Mouse (Mus musculus): ENCODE results near the gene Pip5kl1. TPM values are rescaled to one million over a fixed set of nuclear protein-coding genes. Genes with fewer than 3 reads are reported as not detected.

Gene Pip5kl1
- polyA plus RNA-seq, 1 experiment from 2014 or later = 17.8 TPM

DNA sequence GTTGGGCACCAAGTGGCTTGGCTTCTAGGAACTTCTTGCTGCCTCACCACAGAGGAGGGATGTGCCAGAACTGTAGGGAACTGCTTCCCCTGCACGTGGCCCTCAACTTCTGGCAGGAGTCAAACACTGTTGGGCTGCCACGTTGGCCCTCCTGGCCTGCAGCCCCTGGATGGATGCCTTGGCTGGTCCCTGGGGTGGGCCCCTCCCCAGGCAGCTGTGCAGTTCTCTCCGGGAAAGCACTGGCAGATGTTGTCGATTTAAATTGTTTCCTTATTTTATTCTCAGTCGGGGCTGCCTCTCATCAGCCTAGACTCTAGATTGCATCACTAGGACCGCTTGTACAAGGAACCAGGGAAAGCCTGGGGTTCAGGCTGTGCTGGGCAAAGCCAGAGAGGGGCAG lies 24.8 kb upstream of the Pip5kl1 start:
- no peak overlapping the region for H3K9ac ChIP-seq (replicated peaks)
- no peak for ATAC-seq (ENCODE audit: low FRiP score)
- no peaks in the 10 kb centered on the region for H3K27me3 ChIP-seq (replicated peaks)
- no peaks in the 10 kb centered on the region for H3K36me3 ChIP-seq
- H3K4me1 ChIP-seq = peaks cover 7% of the 10 kb centered on the region; the same call in 1 of the 2 replicates
- H3K4me3 ChIP-seq (replicated peaks) = no peak overlapping the region
- H3K4me2 ChIP-seq = no peak overlapping the region
- H3K9me3 ChIP-seq (replicated peaks) = no peaks in the 10 kb centered on the region
- no peak overlapping the region for H3K27ac ChIP-seq (replicated peaks)
- WGBS = 64% methylated on average over 6 of the region's 6 CpGs

DNA sequence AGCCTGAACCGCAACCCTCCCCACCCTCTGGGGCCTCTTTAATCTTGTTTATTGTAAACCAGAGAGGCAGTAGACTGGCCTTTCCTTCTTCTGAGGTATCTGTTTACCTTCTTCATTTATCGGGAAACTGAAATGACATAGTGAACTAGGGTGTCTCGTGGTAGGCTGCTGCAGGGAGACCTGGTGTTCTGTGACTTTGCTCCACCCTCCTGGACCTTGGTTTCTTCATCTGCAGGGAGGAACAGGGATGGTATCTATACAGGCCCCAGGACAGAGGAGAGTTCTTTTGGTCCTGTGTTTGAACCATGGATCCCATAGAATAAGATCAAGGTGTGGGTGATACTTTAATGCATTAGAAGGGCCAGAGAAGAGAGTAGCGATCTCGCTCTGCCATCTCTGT lies 23.4 kb upstream of the Pip5kl1 start:
- Histone ChIP-seq H3K27ac (replicated peaks) (no peak overlapping the region), H3K9me3 (replicated peaks) (no peaks in the 10 kb centered on the region), H3K36me3 (no peaks in the 10 kb centered on the region), H3K4me3 (replicated peaks) (no peak overlapping the region), H3K4me1 (peaks cover 15% of the 10 kb centered on the region), H3K27me3 (replicated peaks) (no peaks in the 10 kb centered on the region), H3K4me2 (no peak overlapping the region), H3K9ac (replicated peaks) (no peak overlapping the region)
- ATAC-seq (ENCODE audit: low FRiP score) = no peak
- WGBS = 85% methylated on average over 5 of the region's 5 CpGs

GRCm38 (mm10) chr2:32553592-32554148 lies 20.9 kb upstream of the Pip5kl1 start:
- 75% methylated on average over 7 of the region's 7 CpGs for WGBS
- Histone ChIP-seq H3K27me3 (replicated peaks) (no peaks in the 10 kb centered on the region), H3K36me3 (no peaks in the 10 kb centered on the region), H3K9ac (replicated peaks) (no peak overlapping the region), H3K4me3 (replicated peaks) (no peak overlapping the region), H3K4me1 (peaks cover 29% of the 10 kb centered on the region), H3K9me3 (replicated peaks) (no peaks in the 10 kb centered on the region), H3K27ac (replicated peaks) (no peak overlapping the region), H3K4me2 (no peak overlapping the region)
- ATAC-seq (ENCODE audit: low FRiP score) = no peak

DNA sequence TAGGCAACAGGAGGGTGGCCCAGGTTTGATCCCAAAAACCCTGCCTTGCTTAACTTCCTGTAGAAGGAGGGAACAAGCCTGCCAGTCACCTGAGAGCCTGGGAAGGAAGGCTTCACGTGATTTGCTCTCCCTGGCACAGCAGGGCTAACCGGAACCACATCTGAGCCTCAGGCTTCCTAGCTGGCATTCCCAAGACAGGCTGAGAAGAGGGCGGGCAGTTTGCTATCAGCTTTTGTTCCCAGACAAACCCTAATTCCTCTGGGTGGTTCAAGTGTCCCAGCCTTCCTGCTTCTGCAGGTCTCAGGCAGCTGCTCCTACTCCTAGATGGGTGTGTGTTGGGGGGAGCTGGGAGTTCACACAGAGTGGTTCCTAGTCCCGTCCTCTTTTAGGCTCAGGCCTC lies 19.1 kb upstream of the Pip5kl1 start:
- H3K4me3 ChIP-seq (replicated peaks) = no peak overlapping the region
- ATAC-seq (ENCODE audit: low FRiP score) = no peak
- no peaks in the 10 kb centered on the region for H3K27me3 ChIP-seq (replicated peaks)
- no peaks in the 10 kb centered on the region for H3K36me3 ChIP-seq
- no peak overlapping the region for H3K4me2 ChIP-seq
- peaks cover 34% of the 10 kb centered on the region for H3K4me1 ChIP-seq
- 37% methylated on average over 4 of the region's 4 CpGs for WGBS
- 0 out of 2 replicates have a peak overlapping the region, but pooled peaks have one; percentile 13 for H3K27ac ChIP-seq (replicated peaks)
- H3K9me3 ChIP-seq (replicated peaks) = no peaks in the 10 kb centered on the region
- no peak overlapping the region for H3K9ac ChIP-seq (replicated peaks)

DNA sequence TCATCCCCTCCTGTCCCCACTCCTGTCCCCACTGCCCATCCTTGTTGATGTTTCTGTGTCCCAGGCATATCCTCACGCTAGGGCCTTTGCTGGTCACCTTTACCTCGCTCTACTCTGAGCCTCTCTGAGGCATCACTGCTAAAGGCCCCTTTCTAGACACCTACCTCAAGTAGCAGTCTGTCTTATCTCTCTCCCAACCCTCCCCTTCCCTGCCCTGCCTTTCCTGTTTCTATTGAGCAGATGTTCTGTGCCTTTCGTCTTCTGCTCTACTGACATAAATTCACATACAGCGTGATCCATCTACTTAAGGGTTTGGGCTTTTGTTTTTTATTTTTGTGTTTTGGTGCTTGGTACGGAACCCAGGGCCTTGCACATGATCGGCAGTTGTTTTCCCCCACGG lies 18.6 kb upstream of the Pip5kl1 start:
- H3K36me3 ChIP-seq = no peaks in the 10 kb centered on the region
- H3K4me3 ChIP-seq (replicated peaks) = no peak overlapping the region
- H3K4me1 ChIP-seq = peaks cover 34% of the 10 kb centered on the region
- ATAC-seq (ENCODE audit: low FRiP score) = no peak
- H3K9ac ChIP-seq (replicated peaks) = no peak overlapping the region
- H3K4me2 ChIP-seq = no peak overlapping the region
- no peaks in the 10 kb centered on the region for H3K27me3 ChIP-seq (replicated peaks)
- no peaks in the 10 kb centered on the region for H3K9me3 ChIP-seq (replicated peaks)
- peak overlapping the region; percentile 28; the same call in 1 of the 2 replicates for H3K27ac ChIP-seq (replicated peaks)
- WGBS = 70% methylated on average over 7 of the region's 7 CpGs

GRCm38 (mm10) chr2:32559570-32559969 lies 15.0 kb upstream of the Pip5kl1 start:
- Histone ChIP-seq H3K9ac (replicated peaks) (no peak overlapping the region), H3K9me3 (replicated peaks) (no peaks in the 10 kb centered on the region), H3K27me3 (replicated peaks) (no peaks in the 10 kb centered on the region), H3K27ac (replicated peaks) (peak overlapping the region; percentile 68), H3K4me1 (peaks cover 34% of the 10 kb centered on the region), H3K36me3 (peaks cover 24% of the 10 kb centered on the region), H3K4me2 (peak overlapping the region; percentile 19; the same call in 1 of the 2 replicates), H3K4me3 (replicated peaks) (no peak overlapping the region)
- ATAC-seq (ENCODE audit: low FRiP score) = peak; percentile 78; the same call in 1 of the 2 replicates
- WGBS = 18% methylated on average over 5 of the region's 5 CpGs

DNA sequence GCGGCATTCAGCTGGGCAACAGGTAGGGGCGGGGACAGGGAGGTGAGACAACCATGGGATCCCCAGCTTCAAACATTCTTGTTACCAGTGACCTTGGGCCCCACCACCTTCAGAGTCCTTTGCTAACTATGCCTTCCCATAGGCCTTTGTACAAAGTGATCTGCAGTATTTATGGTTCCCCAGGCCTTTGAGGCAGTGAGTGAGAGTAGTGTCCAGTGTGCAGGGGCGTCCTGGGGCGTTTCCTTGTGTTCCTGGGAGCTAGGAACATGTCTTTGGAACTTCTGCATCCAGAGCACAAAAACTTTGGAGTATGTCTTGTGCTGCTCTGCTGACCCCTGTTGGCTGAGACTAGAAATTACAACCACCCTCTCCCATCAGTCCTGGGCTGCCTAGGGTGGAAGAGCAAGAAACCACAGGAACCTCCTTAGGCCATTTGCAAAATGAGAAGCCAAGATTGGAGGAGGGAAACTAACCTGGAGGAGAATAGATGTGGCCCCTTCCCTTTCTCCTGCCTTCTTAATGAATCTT lies 8.0 kb upstream of the Pip5kl1 start:
- Histone ChIP-seq H3K9ac (replicated peaks) (no peak overlapping the region), H3K4me2 (no peak overlapping the region), H3K4me3 (replicated peaks) (no peak overlapping the region), H3K4me1 (peaks cover 10% of the 10 kb centered on the region), H3K27me3 (replicated peaks) (no peaks in the 10 kb centered on the region), H3K27ac (replicated peaks) (no peak overlapping the region), H3K9me3 (replicated peaks) (no peaks in the 10 kb centered on the region), H3K36me3 (peaks cover 53% of the 10 kb centered on the region)
- no peak for ATAC-seq (ENCODE audit: low FRiP score)
- WGBS = 47% methylated on average over 4 of the region's 4 CpGs

DNA sequence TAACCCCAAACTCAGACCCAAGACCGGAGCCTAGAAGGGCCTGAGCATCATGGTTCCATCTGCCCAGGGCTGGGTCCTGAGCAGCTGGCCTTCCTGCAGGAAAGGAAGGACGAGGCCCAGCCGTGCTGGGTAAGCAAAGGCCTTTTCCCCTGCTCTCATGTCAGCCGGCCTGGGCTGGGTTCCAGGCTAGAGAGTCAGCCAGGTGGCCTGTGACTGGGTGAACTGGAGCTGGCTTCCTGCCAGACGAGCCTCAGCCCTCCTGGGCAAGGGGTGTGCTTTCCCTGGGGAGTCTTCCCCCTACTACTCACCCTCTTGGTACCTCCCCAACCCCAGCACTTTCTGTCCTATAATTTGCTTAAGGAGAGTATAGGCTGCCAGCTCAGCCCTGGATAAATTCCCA lies 6.4 kb upstream of the Pip5kl1 start:
- Histone ChIP-seq H3K36me3 (peaks cover 47% of the 10 kb centered on the region), H3K9ac (replicated peaks) (no peak overlapping the region), H3K4me3 (replicated peaks) (no peak overlapping the region), H3K27ac (replicated peaks) (no peak overlapping the region), H3K9me3 (replicated peaks) (no peaks in the 10 kb centered on the region), H3K27me3 (replicated peaks) (no peaks in the 10 kb centered on the region), H3K4me2 (no peak overlapping the region), H3K4me1 (peaks cover 22% of the 10 kb centered on the region)
- ATAC-seq (ENCODE audit: low FRiP score) = no peak
- 79% methylated on average over 5 of the region's 5 CpGs for WGBS

- no peak for ATAC-seq (ENCODE audit: low FRiP score)
- Histone ChIP-seq H3K9me3 (replicated peaks) (no peaks in the 10 kb centered on the region), H3K27me3 (replicated peaks) (no peaks in the 10 kb centered on the region), H3K27ac (replicated peaks) (no peak overlapping the region), H3K4me3 (replicated peaks) (no peak overlapping the region), H3K4me1 (peaks cover 22% of the 10 kb centered on the region), H3K4me2 (no peak overlapping the region), H3K9ac (replicated peaks) (no peak overlapping the region), H3K36me3 (peaks cover 41% of the 10 kb centered on the region)
- WGBS = 93% methylated on average over 3 of the region's 3 CpGs
These were observed 5.7 kb upstream of the Pip5kl1 start for GRCm38 (mm10) chr2:32568941-32569340.

DNA sequence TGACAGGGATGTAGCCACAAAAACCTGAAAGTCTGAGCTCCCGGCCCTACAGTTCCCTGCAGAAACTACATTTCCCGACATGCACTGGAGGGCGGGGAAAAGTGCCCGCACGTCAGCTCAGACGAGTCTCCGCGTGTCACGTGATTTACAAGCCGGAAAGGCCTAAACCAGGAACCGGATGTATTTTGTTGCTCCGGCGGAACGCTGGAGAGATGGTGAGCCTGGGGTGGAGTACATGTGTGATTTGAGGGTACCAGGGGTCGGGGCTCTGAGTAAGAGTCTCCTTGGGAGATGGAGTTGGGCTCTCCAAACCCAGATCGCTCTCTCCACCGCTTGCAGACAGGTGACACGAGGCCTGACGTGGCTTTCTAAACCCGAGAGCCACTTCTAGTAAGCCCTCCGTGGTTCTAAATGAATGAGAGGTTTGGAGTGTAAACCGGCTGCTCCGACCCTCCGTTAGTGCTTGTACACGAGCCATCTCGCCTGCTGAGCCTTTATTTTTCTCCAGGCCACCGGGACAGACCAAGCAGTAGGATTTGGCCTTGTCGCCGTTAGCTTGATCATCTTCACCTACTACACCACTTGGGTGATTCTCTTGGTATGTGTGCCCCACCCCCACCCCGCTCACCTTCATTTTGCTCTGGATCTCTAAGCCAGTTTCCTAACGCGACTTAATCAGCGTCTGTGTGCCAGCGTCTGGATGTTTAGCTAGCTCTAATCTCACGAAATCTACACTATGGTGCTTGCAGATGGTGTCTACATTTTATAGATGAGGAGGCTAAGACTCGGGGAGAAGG lies 3.7 kb upstream of the Pip5kl1 start, which contains the start of gene Dpm2:
Gene Dpm2 (plus strand): TSS at position 161 of the 797 bp plus-strand sequence.
- Histone ChIP-seq H3K36me3 (peaks cover 27% of the 10 kb centered on the region), H3K9me3 (replicated peaks) (no peaks in the 10 kb centered on the region), H3K27ac (replicated peaks) (peak within 1 kb of the TSS; percentile 61), H3K27me3 (replicated peaks) (no peaks in the 10 kb centered on the region), H3K4me2 (peak within 1 kb of the TSS; percentile 92), H3K4me3 (replicated peaks) (peak within 1 kb of the TSS; percentile 84), H3K4me1 (peaks cover 36% of the 10 kb centered on the region), H3K9ac (replicated peaks) (peak within 1 kb of the TSS; percentile 72)
- peak; percentile 84 for ATAC-seq (ENCODE audit: low FRiP score)
- WGBS = 3% methylated on average over 36 of the region's 36 CpGs

DNA sequence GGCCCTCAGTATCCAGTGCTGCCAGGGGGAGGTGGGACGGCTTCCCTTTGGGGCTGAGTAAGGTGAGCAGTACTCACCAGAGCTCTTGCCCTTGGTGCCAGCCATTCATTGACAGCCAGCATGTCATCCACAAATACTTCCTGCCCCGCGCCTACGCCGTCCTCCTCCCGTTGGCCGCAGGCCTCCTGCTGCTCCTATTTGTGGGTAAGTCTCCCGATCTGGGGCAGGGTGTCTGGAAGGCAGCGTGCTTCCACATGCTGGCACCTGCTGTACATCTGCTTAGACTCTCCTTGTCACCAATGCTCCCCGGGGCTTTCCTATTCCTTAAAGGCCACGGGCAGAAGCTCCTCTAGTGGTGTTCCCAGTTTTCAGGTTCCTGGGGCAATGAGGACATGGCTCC lies 2.4 kb upstream of the Pip5kl1 start:
- peaks cover 16% of the 10 kb centered on the region for H3K36me3 ChIP-seq
- 93% methylated on average over 11 of the region's 11 CpGs for WGBS
- H3K9ac ChIP-seq (replicated peaks) = no peak overlapping the region
- peak overlapping the region; percentile 92 for H3K4me2 ChIP-seq
- no peaks in the 10 kb centered on the region for H3K27me3 ChIP-seq (replicated peaks)
- H3K4me1 ChIP-seq = peaks cover 41% of the 10 kb centered on the region
- peak overlapping the region; percentile 84; the same call in 1 of the 2 replicates for H3K4me3 ChIP-seq (replicated peaks)
- no peak overlapping the region for H3K27ac ChIP-seq (replicated peaks)
- no peak for ATAC-seq (ENCODE audit: low FRiP score)
- H3K9me3 ChIP-seq (replicated peaks) = no peaks in the 10 kb centered on the region

Data from neural tube, embryonic 15.5 days (tissue).